Mouse (Mus musculus): Measurements from ENCODE around the gene Gm6040.

Gm6040 gene

GRCm38 (mm10) chr8:20921971-20922370 lies at the start of gene Gm6040:
Gene Gm6040, minus strand, starts transcription at chr8:20922071.
- DNase-seq = no peak

- no peak for DNase-seq
These were observed 42.7 kb upstream of the Gm6040 start for GRCm38 (mm10) chr8:20964531-20964930.

DNA sequence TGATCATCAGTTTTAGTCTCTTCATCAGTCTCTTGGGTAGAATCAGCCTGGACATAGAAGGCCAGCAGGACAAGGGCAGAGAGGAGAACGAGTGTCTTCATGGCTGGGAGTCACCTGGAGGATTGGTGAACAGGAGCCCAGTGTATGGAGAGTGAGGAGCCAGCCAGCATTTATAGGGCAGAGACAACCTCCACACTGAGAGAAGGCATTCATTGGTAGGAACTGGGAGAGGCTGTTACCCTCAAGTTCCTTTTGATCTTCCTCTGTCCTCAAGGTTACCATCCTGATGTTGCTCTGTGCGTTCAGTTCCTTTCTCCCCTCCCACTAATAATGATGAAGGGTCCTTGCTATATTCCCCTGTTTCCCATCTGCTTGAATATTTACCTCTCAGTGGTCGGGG lies 22.7 kb upstream of the Gm6040 start, which contains the start of gene AY761185:
Gene AY761185 (minus strand): TSS at position 101 of the 400 bp plus-strand sequence.
- DNase-seq = no peak

DNA sequence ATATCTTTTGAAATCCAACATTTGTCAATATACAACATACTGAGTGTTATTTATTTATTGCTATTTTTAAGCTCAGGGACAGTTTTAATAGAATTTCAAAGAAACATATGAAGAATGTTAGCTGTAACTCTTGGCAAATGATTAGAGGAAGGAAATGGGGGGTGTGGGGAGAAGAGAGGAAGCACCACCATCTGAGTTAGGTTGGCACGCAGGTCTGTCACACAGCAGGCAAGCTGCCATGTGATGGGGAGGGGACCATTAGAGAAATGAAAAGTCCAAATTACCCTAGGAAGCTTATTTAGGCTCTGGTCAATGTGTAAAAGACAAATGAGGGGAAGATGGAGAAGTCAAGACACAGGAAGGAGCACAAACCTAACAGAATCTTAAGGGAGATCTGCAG lies 9.6 kb downstream of the Gm6040 start:
- no peak for DNase-seq

GRCm38 (mm10) chr8:20908256-20908655 lies 13.6 kb downstream of the Gm6040 start:
- DNase-seq = no peak

DNA sequence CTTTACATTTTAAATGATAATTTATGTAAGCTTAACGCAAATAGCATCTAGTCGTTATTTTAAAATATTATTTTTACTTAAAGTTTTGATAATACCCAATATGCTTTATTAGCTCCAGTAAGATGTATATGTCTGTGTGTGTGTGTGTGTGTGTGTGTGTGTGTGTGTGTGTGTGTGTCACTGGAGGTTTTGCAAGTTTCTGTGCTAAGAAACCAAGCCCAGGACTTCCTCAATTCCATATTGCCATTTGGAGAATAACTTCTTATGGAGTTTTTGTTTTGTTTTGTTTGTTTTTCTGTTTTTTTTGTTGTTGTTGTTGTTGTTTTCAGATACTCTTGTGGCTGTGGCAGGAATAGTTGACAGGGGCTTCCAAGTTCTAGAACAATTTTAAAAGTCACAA lies 14.8 kb downstream of the Gm6040 start:
- DNase-seq = no peak

DNA sequence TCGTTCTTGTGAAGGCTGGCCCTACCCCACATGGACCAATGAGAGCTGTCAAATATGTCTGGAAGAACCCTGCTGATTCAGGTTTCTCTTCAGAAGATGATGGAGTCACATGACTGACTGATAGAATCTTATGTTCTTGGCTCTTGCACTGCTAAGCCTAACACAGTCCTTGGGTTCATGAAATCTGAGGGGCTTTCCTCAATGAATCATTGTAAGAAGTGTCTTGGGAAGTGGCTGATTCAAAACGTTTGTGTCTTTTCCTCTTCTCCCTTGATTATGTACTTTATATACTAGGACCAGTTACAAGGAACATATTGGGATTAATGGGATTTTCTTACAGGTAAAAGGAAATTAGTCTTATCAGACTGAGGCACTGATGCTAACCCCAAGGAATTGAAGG lies 19.3 kb downstream of the Gm6040 start, which contains the start of gene Gm15056:
Gene Gm15056 (minus strand): TSS at position 101 of the 400 bp plus-strand sequence.
- no peak for DNase-seq

DNA sequence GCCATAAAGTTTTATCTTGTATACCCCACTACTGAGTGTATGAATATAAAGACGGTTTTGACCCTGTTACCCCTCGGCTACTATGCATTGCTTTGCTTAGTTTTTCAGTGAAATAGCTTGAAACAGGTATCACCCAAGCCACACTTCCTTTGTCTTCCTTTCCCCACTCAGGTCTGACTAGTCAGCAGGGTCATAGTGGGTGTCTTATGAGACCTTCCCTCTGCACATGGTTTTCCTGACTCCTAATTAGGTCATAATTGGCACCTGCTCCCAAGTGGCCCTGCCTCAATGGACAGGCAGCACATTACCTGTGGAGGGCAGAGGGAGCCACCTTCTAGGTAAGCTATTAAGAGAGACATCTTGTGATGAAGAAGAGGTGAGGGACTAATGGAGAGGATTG lies 29.5 kb downstream of the Gm6040 start, which contains the start of gene Defb33:
Gene Defb33 (plus strand): TSS at position 301 of the 400 bp plus-strand sequence.
- DNase-seq = no peak

DNA sequence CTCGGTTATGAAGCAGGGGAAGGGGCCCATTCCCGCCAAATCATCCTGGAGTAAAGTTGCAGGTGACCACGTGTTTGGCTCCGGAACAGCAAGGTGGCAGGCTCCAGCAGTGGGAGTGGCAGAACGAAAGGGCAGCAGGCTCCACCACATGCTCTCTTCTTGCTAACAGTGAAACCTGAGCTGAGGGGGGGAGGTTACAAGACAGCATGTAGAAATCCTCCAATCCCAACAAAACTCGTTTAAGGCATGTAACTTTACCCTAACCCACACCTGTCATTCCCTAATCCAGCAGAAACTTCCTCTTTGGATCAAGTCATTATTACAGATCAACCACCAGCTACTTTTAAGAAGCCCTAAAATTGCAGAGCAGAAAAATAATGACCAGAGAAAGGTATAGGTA lies 47.3 kb downstream of the Gm6040 start:
- no peak for DNase-seq

Measured in cerebellum, adult 11 months (tissue).